In the genomic region with DNA sequence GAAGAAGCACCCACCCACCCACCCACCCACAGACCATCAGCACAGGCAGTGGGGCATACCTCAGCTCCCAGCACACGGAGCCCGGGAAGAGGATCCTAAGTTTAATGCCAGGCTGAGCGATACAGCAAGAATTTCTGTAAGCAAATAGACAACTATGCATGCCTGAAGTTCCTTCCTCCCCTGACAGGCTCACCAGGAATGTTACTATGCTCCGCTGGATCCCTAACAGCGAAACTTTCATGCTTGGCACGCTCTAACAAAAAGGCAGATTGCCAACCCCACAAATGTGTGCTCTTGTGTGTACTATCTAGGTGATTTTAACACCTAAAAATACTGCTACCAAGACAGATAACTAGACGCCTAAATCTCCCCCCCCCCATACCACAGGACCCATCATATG, we compare ENCODE assay signal across 8 mouse cellular contexts. TPM values are rescaled to one million over a fixed set of nuclear protein-coding genes. Genes with fewer than 3 reads are reported as not detected.
DNase-seq lines count a peak whose midpoint lies in the region; ATAC-seq and TF ChIP-seq lines count a peak whose summit lies in the region.

No protein-coding gene starts in this region.

- ATAC-seq in embryonic facial prominence, embryonic 12.5 days (ENCODE audit: insufficient number of reproducible peaks, insufficient read depth, low FRiP score, low TSS enrichment): no peak
- no peak for ATAC-seq in neural tube, embryonic 13.5 days (ENCODE audit: low read depth)
- no peak for ATAC-seq in granulocyte monocyte progenitor cell, adult 5-6 weeks (replicated peaks; ENCODE audit: poor library complexity, severe bottlenecking)

- H3K27ac ChIP-seq in liver, adult 2 months (replicated peaks; ENCODE audit: insufficient read depth, low read depth, low read length): no peak overlapping the region
- H3K27ac ChIP-seq in embryonic facial prominence, embryonic 12.5 days: no peak overlapping the region
- no peak overlapping the region for H3K27ac ChIP-seq in neural tube, embryonic 13.5 days (replicated peaks)

- WGBS in liver, adult 2 months: 9% methylated on average over 7 of the region's 7 CpGs
- 68% methylated on average over 7 of the region's 7 CpGs for WGBS in embryonic facial prominence, embryonic 12.5 days
- 60% methylated on average over 7 of the region's 7 CpGs for WGBS in neural tube, embryonic 13.5 days

- TF ChIP-seq POLR2A in liver, adult 2 months (IDR thresholded peaks at IDR 0.05; ENCODE audit: extremely low read depth, insufficient read depth, low read length): no peak

- no peaks in the 10 kb centered on the region for H3K27me3 ChIP-seq in liver, adult 2 months (ENCODE audit: control insufficient read depth, insufficient read depth, low read length)
- H3K27me3 ChIP-seq in embryonic facial prominence, embryonic 12.5 days: no peaks in the 10 kb centered on the region
- no peaks in the 10 kb centered on the region for H3K27me3 ChIP-seq in neural tube, embryonic 13.5 days

- no peak overlapping the region for H3K9ac ChIP-seq in liver, adult 2 months (ENCODE audit: low read depth, low read length)
- no peak overlapping the region for H3K9ac ChIP-seq in embryonic facial prominence, embryonic 12.5 days
- no peak overlapping the region for H3K9ac ChIP-seq in neural tube, embryonic 13.5 days

- peaks cover 11% of the 10 kb centered on the region; the same call in 1 of the 2 replicates for H3K79me2 ChIP-seq in liver, adult 2 months (ENCODE audit: control insufficient read depth, insufficient read depth, low read length)

- H3K36me3 ChIP-seq in liver, adult 2 months (ENCODE audit: control insufficient read depth, insufficient read depth, low read length): peaks cover 24% of the 10 kb centered on the region
- peaks cover 30% of the 10 kb centered on the region for H3K36me3 ChIP-seq in embryonic facial prominence, embryonic 12.5 days
- peaks cover 24% of the 10 kb centered on the region for H3K36me3 ChIP-seq in neural tube, embryonic 13.5 days

- H3K9me3 ChIP-seq in embryonic facial prominence, embryonic 12.5 days: no peaks in the 10 kb centered on the region
- no peaks in the 10 kb centered on the region for H3K9me3 ChIP-seq in neural tube, embryonic 13.5 days

- DNase-seq in liver, adult 2 months (ENCODE audit: extremely low read depth, low read depth, low spot score): peak; percentile 65
- no peak for DNase-seq in liver
- peak; percentile 39 for DNase-seq in induced T-regulatory cell, adult 2 months (ENCODE audit: low read depth)
- DNase-seq in spleen, adult 12 weeks (ENCODE audit: low spot score): no peak
- no peak for DNase-seq in layer of hippocampus, postnatal 25 days (ENCODE audit: extremely low spot score in 1 of 2, low spot score in 1 of 2)

- H3K4me1 ChIP-seq in liver, adult 2 months (ENCODE audit: control insufficient read depth, insufficient read depth, low read length): peaks cover 3% of the 10 kb centered on the region; the same call in 1 of the 2 replicates
- H3K4me1 ChIP-seq in embryonic facial prominence, embryonic 12.5 days: peaks cover 21% of the 10 kb centered on the region
- peaks cover 36% of the 10 kb centered on the region for H3K4me1 ChIP-seq in neural tube, embryonic 13.5 days (replicated peaks)

- peak overlapping the region; percentile 35 for H3K4me2 ChIP-seq in embryonic facial prominence, embryonic 12.5 days (replicated peaks)
- peak overlapping the region; percentile 14 for H3K4me2 ChIP-seq in neural tube, embryonic 13.5 days

- TF ChIP-seq CTCF in liver, adult 2 months (IDR thresholded peaks at IDR 0.05; ENCODE audit: low read depth, low read length): no peak

- H3K4me3 ChIP-seq in liver, adult 2 months (ENCODE audit: insufficient read depth, low read depth, low read length): no peak overlapping the region
- H3K4me3 ChIP-seq in embryonic facial prominence, embryonic 12.5 days: no peak overlapping the region
- H3K4me3 ChIP-seq in neural tube, embryonic 13.5 days: no peak overlapping the region

RNA-seq across cellular contexts. Expression of a gene that starts 13.8 kb away (rescaled TPM):
- 38.4 and 43.3 TPM in 2 replicates for total RNA-seq in liver, adult 2 months (2014; rRNA removed)
- polyA plus RNA-seq in liver, adult 2 months (2012; rRNA removed): 10.7 and 12.1 TPM in 2 replicates
- polyA plus RNA-seq in embryonic facial prominence, embryonic 12.5 days (2016; fragmentation: Nextera tagmentation; extraction: Ambion mirVana): 366 and 400 TPM in 2 replicates
- 111 and 141 TPM in 2 replicates for polyA plus RNA-seq in neural tube, embryonic 13.5 days (2015; fragmentation: Nextera tagmentation; extraction: Ambion mirVana)
- total RNA-seq in layer of hippocampus, postnatal 25 days (2021): 10 to 100 TPM; 33.2 to 35.8 TPM
- 186 and 211 TPM in 2 replicates for total RNA-seq in granulocyte monocyte progenitor cell, adult 5-6 weeks (2014; fragmentation: Nextera tagmentation)
- total RNA-seq in granulocyte monocyte progenitor cell, adult 5-6 weeks (2017): 339 and 445 TPM in 2 replicates

RNA-seq across cellular contexts. Expression of a gene that starts 43.5 kb away (rescaled TPM):
- total RNA-seq in liver, adult 2 months (2014; rRNA removed): 222 and 288 TPM in 2 replicates
- polyA plus RNA-seq in liver, adult 2 months (2012; rRNA removed): 269 and 371 TPM in 2 replicates
- polyA plus RNA-seq in embryonic facial prominence, embryonic 12.5 days (2016; fragmentation: Nextera tagmentation; extraction: Ambion mirVana): 400 and 412 TPM in 2 replicates
- 521 and 534 TPM in 2 replicates for polyA plus RNA-seq in neural tube, embryonic 13.5 days (2015; fragmentation: Nextera tagmentation; extraction: Ambion mirVana)
- 100 to 1,000 TPM; 500 to 552 TPM for total RNA-seq in layer of hippocampus, postnatal 25 days (2021)
- 534 and 562 TPM in 2 replicates for total RNA-seq in granulocyte monocyte progenitor cell, adult 5-6 weeks (2014; fragmentation: Nextera tagmentation)
- total RNA-seq in granulocyte monocyte progenitor cell, adult 5-6 weeks (2017): 175 and 228 TPM in 2 replicates

Comparison
In these comparisons a context has a peak if more than half of its experiments do, and no peak if none do; other contexts are left out.
1. DNase-seq: peak in liver, adult 2 months (single experiment) and induced T-regulatory cell, adult 2 months (single experiment); none in liver (single experiment), spleen, adult 12 weeks (single experiment) and layer of hippocampus, postnatal 25 days (0 of 2).